Mouse (Mus musculus) telencephalon, adult 2 months (tissue): Measurements from ENCODE around the gene Asprv1.

Experiments
- DNase-seq: peaks from one replicate; pipeline ENCODE4 v3.0.0-alpha.2; 2011; ENCODE audit warnings: low read depth, low spot score

Gene Asprv1

DNA sequence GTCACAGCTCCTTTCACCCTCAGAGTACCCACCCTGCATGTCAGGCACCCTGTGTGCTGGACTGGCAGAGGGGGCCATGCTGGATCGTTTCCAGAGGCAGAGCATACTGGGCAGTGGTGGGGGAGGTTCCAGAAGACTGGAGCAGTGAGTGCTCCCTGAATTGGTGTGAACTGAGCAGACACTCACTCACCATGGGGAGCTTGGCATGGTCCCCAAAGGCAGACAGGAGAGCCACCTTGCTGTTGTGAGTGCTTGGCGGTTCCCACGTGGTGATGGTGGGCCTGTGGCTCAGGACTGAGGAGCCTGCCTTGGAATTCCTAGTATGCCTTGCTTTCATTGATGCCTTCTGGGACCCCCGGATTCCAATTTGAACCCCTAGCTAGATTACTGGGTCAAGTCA is 4.8 kb upstream of the Asprv1 start:
- DNase-seq, result no peak

DNA sequence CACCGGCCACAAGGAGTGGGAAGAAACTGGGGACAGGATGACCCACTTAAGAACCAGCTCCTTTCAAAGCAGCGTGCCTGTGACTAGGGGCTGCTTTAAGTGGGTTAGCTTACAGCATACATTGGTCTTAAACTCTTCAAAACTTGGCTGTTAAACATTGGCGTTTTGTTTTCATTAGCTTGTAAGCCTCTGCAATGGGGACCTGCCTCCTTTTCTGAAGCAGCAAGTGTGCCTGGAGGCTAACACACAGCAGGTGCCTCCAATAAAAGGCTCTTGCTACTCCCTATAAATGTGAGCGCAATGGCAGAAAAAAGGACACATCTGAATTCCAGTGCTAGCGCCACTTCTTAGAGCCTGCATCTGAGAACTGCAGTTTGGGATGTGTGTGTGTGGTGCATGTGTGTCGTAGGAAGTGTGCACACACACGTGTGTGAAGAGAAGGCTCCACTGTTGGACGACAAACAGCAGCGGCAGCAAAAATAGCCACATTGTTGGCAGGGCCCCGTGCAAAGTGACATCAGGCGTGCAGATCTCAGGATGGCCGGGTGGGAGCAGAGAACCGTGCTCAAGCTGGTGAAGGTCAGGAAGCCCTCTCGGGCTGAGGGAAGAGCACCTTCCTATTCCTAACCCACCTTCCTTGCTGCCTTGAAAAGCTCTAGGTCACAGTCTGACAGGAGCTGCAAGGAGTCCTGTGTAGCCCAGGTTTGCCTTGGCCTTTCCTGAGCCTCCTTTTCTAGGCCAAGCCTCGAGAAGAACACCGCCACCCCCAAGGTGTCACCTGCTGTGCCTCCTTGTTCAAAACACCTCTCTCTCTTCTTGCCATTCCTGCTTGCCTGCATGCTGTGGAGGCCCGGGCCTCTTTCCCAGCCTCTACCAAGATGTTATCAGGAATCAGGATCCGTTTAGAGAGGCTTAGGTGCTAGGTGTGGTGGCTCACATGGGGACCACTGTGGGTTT is 3.6 kb upstream of the Asprv1 start:
- DNase-seq, result peak; percentile 73

DNA sequence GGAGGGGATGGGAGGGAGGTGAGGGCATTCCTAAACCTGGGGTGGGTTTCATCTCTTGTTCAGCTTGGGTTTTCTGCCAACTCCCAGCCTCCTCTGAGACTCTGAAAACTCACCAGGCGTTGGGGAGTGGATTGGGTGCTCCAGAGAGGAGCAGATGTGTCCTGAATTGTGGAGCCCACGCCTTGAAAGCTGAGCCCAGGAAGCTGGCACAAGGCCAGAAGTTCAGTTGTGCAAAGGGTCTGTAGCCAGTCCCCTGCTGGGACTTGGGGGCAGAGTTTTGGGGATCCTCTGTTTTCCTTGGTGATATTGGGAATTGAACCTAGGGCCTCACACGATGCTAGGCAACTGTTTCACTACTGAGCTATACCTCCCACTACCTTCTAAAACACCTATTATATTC is 2.2 kb downstream of the Asprv1 start:
- DNase-seq, result no peak

DNA sequence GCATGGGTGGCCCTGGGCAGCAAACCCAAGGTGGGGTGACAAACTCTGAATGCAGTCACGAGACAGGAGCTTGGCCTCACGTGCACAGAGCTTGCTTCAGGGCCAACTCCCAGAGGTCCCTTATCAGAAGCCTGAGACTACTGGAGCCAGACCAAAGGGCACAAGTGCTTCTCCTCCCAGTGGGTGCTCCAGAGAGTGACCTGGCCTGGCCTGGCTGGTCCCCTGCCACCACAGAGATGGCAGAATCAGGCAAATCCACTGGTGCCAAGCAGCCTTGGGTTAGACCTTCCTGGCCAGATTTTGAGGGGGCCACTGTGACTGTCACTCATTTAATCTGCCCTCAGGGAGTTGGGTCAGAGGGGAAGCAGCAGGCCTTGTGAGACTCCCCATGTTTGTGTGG is 8.5 kb downstream of the Asprv1 start:
- no peak for DNase-seq

DNA sequence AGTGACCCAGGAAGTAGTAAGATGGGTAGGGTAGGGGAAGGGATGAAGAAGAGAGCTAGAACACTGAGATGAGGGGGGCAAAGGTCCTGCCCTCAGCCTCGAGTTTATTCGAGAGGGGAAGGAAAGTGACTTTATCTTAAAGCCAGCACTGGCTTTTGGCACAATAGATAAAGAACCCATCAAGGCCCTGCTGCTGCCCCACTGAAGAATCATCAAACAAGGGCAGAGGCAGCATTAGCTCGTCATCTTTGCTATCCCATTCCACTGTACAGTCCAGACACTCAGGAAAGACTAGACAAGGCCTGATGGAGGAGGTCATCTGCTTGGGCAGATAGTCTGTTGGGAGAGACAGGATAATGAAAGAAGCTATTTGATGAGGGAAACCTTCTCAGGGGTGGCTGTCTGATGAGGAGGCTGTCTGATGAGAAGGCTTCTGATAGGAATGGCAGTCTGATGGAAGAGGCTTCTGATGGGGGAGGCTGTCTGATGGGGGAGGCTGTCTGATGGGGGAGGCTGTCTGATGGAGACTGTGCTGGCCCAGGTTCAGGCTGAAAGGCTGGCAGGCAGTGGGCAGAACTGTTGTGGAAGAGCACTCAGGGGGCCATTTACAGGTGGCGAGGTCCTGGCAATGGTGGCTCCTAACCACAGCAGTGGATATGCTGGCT is 9.3 kb downstream of the Asprv1 start:
- DNase-seq, result no peak

DNA sequence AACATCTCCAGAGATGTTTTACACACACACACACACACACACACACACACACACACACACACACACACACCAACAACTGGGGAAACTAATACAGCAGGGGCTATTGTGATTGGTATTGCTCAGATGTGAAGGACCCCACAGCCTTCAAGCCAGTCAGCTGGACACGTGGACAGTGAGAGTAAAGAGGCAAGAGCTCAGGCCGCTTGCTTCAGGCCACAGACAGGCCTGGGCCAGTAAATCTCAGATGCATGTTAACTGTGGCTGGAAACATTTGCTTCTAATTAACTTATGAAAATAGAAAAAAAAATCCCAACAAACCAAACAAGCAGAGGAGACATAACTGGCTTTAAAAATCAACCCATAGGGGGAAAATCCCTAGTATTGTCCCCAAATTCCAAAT is 9.9 kb downstream of the Asprv1 start:
- no peak for DNase-seq

DNA sequence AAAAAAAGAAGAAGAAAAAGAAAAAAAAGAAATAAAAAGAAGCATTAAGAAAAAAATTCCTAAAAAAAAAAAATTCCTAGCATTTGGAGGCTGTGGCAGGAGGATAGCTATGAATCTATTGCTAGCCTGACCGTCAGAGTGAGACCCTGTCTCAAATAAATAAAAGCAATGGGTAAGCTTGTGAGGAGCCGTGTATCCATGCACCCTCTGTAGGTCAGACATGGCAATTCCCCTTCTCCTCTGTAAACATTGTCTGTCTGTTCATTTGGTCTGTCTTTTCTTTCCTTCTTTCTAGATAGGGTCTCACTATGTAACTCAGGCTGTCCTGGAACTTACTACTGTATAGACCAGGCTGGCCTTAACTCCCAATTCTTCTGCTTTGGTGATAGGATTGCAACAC is 10.5 kb downstream of the Asprv1 start:
- no peak for DNase-seq

DNA sequence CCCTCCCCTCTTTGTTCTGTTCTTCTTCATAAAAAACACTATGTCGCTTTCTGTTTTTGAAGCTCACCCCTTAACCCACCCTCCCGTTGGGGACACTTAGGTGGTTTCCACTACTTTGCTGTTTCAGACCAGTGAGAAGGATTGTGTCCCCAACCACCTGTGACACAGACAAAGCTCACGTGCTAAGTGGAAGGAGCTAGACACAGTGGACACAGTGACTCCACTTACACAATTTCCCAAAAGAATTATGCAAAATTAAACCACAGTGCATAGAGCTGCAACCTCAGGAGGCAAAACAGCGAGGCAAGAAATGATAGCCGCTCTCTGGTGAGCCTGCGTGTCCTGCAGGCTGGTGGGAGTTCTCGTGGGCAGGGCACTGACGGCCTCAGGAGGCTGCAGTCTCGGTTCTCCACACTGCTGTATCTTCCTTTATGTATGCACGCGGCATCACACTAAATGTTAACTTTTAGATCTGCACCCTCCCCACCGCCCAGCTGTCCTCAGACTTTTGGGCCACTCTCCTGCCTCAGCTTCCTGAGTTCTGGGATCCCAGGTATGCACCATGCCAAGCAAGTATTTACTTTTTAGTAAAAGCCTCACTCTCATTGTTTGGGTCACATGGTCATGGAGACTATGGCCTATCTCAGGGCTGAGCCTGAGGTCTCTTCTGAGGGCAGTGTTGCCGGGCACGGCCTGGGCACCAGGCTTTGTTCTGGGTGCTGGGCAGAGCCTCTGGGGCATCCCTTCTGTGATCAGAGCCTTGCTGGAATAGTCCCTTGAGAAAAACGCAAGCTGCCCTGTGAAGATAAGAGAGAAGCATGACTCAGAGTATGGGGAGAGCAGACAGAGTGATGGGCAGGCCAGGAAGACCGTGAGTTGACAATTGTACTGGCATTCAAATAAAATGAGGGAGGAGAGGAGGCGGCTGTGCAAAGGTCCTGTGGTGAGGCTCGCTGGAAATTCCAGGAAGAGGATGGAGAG is 11.5 kb downstream of the Asprv1 start:
- DNase-seq, result no peak

DNA sequence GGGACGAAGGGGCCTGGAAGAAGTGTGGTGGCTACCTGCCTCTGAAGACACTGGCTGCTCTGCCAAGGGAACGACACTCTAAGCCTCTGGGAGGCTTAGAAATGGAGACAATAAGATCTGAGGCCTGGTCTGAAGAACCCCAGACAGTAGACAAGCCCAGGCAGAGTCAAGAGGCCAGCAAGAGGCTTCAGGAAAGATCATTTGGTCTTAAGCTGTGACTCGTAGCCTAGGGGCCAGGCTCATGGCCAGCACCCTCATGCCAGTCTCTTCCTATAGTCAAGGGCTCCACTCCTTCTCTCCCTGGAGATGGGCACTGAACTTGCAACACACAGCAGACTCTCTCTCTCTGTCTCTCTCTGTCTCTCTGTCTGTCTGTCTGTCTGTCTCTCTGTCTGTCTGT is 12.2 kb downstream of the Asprv1 start:
- DNase-seq, result no peak

DNA sequence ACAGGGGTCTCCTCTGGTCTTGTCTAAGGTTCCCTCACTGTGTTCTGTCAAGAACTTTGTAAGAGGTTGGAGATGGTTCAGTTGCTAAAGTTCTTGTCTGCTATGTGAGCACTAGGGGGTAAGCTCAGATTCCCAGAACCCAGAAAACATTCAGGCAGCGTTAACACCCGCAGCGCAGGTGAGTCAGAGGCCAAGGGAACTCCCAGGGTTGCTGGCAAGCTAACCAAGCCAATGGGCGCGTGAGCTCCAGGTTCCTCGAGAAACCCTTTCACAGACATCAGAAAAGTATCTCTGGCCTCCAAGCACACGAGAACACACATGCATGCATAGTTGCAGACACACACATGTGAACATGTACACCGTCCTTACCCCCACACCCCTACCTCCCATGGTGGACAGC is 12.8 kb downstream of the Asprv1 start:
- no peak for DNase-seq

DNA sequence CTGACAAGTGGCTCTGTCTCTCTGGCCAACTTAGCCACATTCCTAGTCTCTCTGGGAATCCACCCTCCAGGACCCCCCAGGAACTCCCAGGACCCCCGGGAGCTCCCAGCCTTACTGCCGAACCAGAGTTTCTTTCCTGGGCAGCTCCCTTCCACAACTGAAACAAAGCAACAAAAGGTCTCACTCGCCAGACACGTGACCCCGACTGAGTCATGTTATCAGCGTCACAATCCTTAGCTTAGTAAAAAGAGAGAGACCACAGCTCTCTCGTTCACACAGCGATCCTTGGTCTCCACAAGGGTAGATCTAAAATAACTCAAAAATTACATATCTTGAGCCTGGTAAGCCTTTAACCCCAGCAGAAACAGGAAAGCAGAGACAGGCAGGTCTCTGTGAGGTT is 13.8 kb downstream of the Asprv1 start:
- DNase-seq, result no peak

DNA sequence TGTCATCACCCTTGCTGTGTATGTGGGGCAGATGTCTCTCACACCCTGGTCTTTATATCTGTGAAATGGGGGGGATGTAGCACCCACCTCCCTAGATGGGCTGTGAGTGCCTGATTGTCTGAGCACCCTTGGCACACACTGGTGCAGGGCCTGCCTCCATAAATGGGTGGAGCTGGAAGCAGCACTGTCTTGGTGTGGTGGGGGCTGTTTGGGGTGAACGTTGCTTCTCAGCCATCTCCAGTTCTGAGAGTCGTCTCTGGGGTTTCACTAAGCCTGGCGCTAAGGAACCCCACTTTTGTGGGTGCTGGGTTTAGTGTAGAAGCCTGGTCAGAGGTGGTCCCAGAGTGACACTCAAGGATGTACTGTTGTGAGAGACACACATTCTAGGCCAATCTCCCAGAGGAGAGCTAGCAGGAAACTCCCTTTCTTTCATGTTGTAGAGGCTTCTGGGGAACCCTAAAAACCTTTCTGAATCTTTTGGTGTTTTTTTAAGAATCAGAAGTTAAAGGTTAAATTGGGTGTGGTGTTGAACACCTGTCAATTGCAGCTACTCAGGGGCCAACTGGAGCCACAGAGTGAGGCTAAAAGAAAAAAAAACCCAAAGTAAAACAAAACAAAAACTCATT is 16.9 kb downstream of the Asprv1 start:
- DNase-seq, result no peak

DNA sequence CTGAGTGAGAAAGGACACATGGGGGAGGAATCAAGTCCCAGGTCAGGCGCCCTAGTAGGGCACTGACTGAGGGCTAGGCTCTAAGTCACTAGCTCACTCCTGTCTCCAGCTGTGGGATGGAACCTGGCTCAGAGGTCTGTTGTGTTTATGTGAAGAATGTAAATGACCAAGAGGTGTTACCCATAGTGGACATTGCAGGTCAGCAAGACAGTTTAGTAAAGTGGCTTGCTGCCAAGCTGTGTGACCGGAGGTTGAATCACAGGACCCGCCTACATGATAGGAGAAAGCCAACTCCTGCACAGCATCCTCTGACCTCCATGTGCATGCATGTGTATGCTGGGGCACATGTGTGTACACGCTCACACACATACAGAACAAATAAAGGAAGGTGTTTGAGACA is 17.6 kb downstream of the Asprv1 start:
- DNase-seq, result no peak

DNA sequence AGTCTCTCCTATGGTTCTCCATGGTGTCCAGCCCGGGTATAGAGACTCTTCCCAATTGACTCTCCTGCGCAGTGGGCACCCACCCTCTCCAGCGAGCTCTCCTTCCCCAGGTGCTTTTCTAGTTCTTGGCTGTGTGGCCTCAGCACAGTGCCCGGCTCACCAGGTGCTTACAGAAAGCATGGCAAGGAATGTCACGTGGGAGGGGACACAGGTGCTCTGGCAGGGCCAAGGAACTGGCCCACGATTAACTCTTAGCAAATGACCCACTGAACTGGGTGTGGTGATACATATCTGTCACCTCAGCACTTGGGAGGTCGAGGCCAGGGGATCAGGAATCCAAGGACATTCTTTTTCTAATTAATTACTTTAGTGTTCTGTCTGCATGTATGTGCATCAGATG is 18.2 kb downstream of the Asprv1 start:
- DNase-seq, result no peak

DNA sequence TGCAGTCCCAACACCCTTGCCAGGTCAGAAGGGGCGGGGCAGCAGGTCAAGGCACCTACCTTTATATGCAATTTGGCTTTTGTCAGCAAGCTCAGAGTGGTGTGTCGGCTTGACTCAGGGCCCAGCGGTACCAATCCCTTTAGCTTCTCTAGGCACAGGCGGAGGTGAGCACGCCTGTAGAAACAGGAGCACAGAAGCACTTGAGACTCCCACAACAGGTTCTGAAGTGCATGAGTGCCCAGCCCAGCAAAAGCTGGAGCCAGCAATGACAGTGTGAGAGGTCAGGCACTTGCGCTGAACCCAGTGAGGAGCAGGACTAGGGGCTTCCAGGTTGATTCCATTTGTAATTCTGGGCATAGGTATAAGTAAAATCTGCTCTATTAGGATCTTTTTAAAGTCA is 25.1 kb downstream of the Asprv1 start:
- no peak for DNase-seq

DNA sequence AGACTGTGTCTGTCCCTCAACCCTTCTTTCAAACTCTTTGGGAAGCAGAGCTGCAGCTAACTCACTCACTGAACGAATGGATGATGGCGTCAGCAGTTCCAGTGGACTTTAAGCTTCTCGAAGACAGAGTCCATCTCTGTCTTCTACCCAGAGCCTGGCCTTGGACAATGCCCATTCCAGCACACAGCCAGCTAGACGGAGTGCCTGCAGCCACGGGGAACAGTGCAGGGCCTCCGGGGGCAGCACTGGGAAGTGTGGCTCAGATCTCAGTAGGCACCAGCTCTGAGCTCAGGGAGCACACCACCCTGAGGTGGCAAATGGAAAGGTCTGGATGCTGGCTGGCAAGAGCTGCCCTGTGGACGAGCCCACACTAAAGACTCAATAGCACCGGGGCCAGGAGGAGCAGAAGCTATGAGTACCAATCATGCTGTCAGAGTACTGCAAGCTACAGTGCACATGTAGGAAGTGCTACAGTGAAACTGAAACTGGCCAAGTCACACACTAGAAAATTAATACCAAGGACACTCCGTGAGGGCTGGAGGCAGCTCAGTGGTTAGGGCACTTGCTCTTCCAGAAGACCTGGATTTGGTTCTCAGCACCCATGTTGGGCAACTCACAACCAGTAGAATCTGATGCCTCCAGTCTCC is 26.4 kb downstream of the Asprv1 start:
- DNase-seq, result no peak

DNA sequence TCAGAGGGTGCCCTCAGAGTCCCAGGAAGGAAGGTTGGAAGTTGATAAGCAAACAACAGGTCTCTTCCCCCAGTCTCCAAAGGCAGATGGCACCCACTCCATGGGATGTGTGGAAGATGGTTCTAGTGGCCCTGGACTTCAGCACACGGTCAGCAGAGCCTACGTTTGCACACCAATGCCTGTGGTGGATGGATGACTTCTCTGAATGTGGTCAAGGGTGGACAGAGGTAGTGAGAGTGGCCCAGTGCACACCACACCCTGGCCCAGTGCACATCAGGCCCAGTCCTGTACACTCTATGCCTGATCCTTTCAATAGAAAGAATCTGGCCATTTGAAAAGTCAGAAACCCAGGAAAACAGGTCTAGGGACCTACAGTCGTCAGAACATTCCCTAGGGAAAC is 30.5 kb downstream of the Asprv1 start:
- DNase-seq, result no peak

DNA sequence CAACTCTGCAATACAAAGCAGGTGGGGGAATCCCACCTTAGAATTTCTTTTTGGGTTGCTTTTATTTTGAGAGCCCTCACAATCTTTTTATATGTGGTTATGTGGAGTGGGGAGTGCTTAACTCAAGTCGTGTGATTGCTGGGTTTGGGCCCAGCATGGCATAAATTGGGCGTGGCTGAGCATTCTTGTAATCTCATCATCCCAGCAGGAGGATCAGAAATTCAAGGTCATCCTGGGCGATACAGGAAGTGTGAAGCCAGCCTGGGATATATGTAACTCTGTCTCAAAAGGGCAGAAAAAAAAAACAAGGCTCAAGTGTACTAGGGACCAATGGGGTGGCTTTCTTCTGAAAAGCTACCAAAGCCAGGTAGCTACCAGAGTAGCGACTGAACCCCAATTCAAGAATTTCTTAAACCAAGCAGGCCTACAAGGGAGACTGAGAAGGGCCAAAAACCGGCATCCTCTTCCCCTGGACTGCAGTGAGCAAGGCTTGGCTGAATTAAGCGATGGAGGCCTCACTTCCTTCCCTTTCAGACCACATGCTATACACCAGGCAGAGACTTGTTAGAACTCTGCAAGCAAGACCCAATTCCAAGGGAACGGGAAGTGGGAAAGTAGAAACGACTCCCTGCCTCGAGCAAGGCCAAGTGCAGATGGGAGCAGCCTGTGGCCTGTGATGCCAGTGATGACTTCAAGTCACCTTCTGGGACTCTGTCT is 32.4 kb downstream of the Asprv1 start:
- DNase-seq, result no peak

DNA sequence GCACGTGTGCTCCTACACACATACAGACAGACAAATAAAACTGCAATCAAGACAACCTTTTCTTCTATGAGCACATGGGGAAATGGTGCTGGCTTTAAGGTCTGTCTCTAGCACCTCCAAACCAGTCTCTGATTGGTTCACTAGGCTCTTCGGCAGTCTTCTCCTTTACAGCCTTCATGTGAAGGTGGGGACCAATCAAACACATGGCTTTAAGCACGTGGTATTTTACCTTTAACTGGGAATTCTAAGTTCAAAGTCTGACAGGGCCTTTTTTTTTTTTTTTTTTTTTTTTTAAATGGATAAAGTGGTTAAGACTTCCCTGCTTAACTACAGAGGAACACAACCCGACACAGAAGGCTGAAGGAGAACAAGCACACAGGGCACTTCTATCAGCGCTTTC is 37.1 kb downstream of the Asprv1 start:
- DNase-seq, result no peak

DNA sequence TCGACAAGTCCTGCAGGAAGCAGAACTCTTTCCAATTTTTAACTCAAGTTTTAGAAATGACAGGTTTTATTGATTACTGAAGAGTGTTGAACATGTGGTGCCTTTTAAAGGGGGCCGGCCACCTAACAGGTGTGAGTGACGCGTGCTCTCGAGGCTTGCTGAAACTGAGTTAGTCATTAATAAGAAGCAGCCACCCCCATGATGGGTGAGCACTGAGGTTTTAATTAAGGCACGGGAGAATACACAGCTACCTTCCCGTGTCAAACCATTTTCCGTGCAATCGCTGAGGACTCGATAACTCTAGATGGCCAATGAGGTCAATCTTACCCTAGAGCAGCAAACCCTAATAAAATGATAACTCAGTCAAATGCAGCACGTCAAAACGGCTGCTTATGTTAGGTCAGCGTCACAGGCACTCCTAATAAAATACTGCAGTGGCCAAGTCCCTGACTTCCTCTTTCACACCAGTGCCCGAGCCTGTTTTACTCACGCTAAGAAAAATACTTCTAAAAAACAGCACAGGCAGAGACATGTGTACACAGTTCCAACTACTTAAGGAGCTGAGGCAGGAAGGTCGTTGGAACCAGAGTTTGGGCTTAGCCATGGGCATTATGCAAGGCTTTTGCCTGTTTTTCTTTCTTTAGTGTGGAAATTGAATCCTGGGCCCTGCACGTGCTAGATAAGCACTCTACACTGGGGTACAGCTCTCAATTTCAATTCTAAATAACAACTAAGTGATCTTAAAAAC is 37.8 kb downstream of the Asprv1 start:
- no peak for DNase-seq
